Mouse (Mus musculus): ENCODE data around the gene Xcr1. TPM values are rescaled to one million over a fixed set of nuclear protein-coding genes. Genes with fewer than 3 reads are reported as not detected.

The Xcr1 gene
- polyA plus RNA-seq, 1 experiment from 2014 or later = 0.05 TPM

GRCm38 (mm10) chr9:123818601-123819000 is 43.2 kb downstream of the Xcr1 start:
- Histone ChIP-seq H3K27me3 (ENCODE audit: insufficient read depth, low read length) (no peaks in the 10 kb centered on the region), H3K27ac (no peak overlapping the region), H3K36me3 (ENCODE audit: insufficient read depth, low read length) (peaks cover 60% of the 10 kb centered on the region), H3K9ac (ENCODE audit: low read depth, low read length) (no peak overlapping the region), H3K4me3 (replicated peaks; ENCODE audit: low read depth, low read length) (no peak overlapping the region), H3K4me2 (ENCODE audit: low read length) (no peak overlapping the region), H3K9me3 (replicated peaks; ENCODE audit: low read length) (no peaks in the 10 kb centered on the region), H3K4me1 (replicated peaks; ENCODE audit: insufficient read depth, low read length) (no peaks in the 10 kb centered on the region)
- WGBS = 85% methylated on average over 2 of the region's 2 CpGs
- ATAC-seq (replicated peaks; ENCODE audit: low FRiP score, low read depth) (no peak), DNase-seq (ENCODE audit: low spot score) (no peak)
- TF ChIP-seq CTCF (IDR thresholded peaks at IDR 0.05; ENCODE audit: low read depth) = no peak

- Histone ChIP-seq H3K27ac (no peak overlapping the region), H3K9me3 (replicated peaks; ENCODE audit: low read length) (no peaks in the 10 kb centered on the region), H3K36me3 (ENCODE audit: insufficient read depth, low read length) (peaks cover 49% of the 10 kb centered on the region), H3K4me3 (replicated peaks; ENCODE audit: low read depth, low read length) (no peak overlapping the region), H3K27me3 (ENCODE audit: insufficient read depth, low read length) (no peaks in the 10 kb centered on the region), H3K4me1 (replicated peaks; ENCODE audit: insufficient read depth, low read length) (no peaks in the 10 kb centered on the region), H3K4me2 (ENCODE audit: low read length) (no peak overlapping the region), H3K9ac (ENCODE audit: low read depth, low read length) (no peak overlapping the region)
- DNase-seq (ENCODE audit: low spot score) (no peak), ATAC-seq (replicated peaks; ENCODE audit: low FRiP score, low read depth) (no peak)
- 94% methylated on average over 1 of the region's 1 CpGs for WGBS
- no peak for TF ChIP-seq CTCF (IDR thresholded peaks at IDR 0.05; ENCODE audit: low read depth)
Observed at GRCm38 (mm10) chr9:123815996-123816395, 45.8 kb downstream of the Xcr1 start.

GRCm38 (mm10) chr9:123815444-123815843 is 46.4 kb downstream of the Xcr1 start:
- DNase-seq (ENCODE audit: low spot score) = no peak
- WGBS = 88% methylated on average over 3 of the region's 3 CpGs
- Histone ChIP-seq H3K4me3 (replicated peaks; ENCODE audit: low read depth, low read length) (no peak overlapping the region), H3K4me2 (ENCODE audit: low read length) (no peak overlapping the region), H3K27me3 (ENCODE audit: insufficient read depth, low read length) (no peaks in the 10 kb centered on the region), H3K9me3 (replicated peaks; ENCODE audit: low read length) (no peaks in the 10 kb centered on the region), H3K9ac (ENCODE audit: low read depth, low read length) (no peak overlapping the region), H3K27ac (no peak overlapping the region), H3K4me1 (replicated peaks; ENCODE audit: insufficient read depth, low read length) (no peaks in the 10 kb centered on the region), H3K36me3 (ENCODE audit: insufficient read depth, low read length) (peaks cover 49% of the 10 kb centered on the region)
- ATAC-seq (replicated peaks; ENCODE audit: low FRiP score, low read depth) = no peak
- no peak for TF ChIP-seq CTCF (IDR thresholded peaks at IDR 0.05; ENCODE audit: low read depth)

- no peak overlapping the region for H3K27ac ChIP-seq
- H3K9ac ChIP-seq (ENCODE audit: low read depth, low read length) = no peak overlapping the region
- H3K4me2 ChIP-seq (ENCODE audit: low read length) = no peak overlapping the region
- 84% methylated on average over 4 of the region's 4 CpGs for WGBS
- no peaks in the 10 kb centered on the region for H3K4me1 ChIP-seq (replicated peaks; ENCODE audit: insufficient read depth, low read length)
- no peaks in the 10 kb centered on the region for H3K27me3 ChIP-seq (ENCODE audit: insufficient read depth, low read length)
- DNase-seq (ENCODE audit: low spot score) = no peak
- peaks cover 52% of the 10 kb centered on the region for H3K36me3 ChIP-seq (ENCODE audit: insufficient read depth, low read length)
- no peaks in the 10 kb centered on the region for H3K9me3 ChIP-seq (replicated peaks; ENCODE audit: low read length)
- ATAC-seq (replicated peaks; ENCODE audit: low FRiP score, low read depth) = no peak
- TF ChIP-seq CTCF (IDR thresholded peaks at IDR 0.05; ENCODE audit: low read depth) = no peak
- no peak overlapping the region for H3K4me3 ChIP-seq (replicated peaks; ENCODE audit: low read depth, low read length)
Observed at GRCm38 (mm10) chr9:123814821-123815220, 47.0 kb downstream of the Xcr1 start.

GRCm38 (mm10) chr9:123814326-123814725 is 47.5 kb downstream of the Xcr1 start:
- Histone ChIP-seq H3K4me1 (replicated peaks; ENCODE audit: insufficient read depth, low read length) (no peaks in the 10 kb centered on the region), H3K27ac (no peak overlapping the region), H3K4me3 (replicated peaks; ENCODE audit: low read depth, low read length) (no peak overlapping the region), H3K9me3 (replicated peaks; ENCODE audit: low read length) (no peaks in the 10 kb centered on the region), H3K36me3 (ENCODE audit: insufficient read depth, low read length) (peaks cover 52% of the 10 kb centered on the region), H3K27me3 (ENCODE audit: insufficient read depth, low read length) (no peaks in the 10 kb centered on the region), H3K9ac (ENCODE audit: low read depth, low read length) (no peak overlapping the region), H3K4me2 (ENCODE audit: low read length) (no peak overlapping the region)
- DNase-seq (ENCODE audit: low spot score) = no peak
- TF ChIP-seq CTCF (IDR thresholded peaks at IDR 0.05; ENCODE audit: low read depth) = no peak
- ATAC-seq (replicated peaks; ENCODE audit: low FRiP score, low read depth) = no peak
- 78% methylated on average over 2 of the region's 2 CpGs for WGBS

GRCm38 (mm10) chr9:123811831-123812230 is 50.0 kb downstream of the Xcr1 start:
- Histone ChIP-seq H3K27ac (no peak overlapping the region), H3K4me3 (replicated peaks; ENCODE audit: low read depth, low read length) (no peak overlapping the region), H3K27me3 (ENCODE audit: insufficient read depth, low read length) (no peaks in the 10 kb centered on the region), H3K4me1 (replicated peaks; ENCODE audit: insufficient read depth, low read length) (no peaks in the 10 kb centered on the region), H3K36me3 (ENCODE audit: insufficient read depth, low read length) (peaks cover 37% of the 10 kb centered on the region), H3K9me3 (replicated peaks; ENCODE audit: low read length) (no peaks in the 10 kb centered on the region), H3K9ac (ENCODE audit: low read depth, low read length) (no peak overlapping the region), H3K4me2 (ENCODE audit: low read length) (no peak overlapping the region)
- ATAC-seq (replicated peaks; ENCODE audit: low FRiP score, low read depth) (no peak), DNase-seq (ENCODE audit: low spot score) (no peak)
- no peak for TF ChIP-seq CTCF (IDR thresholded peaks at IDR 0.05; ENCODE audit: low read depth)
- 94% methylated on average over 3 of the region's 3 CpGs for WGBS

- Histone ChIP-seq H3K27ac (no peak overlapping the region), H3K27me3 (ENCODE audit: insufficient read depth, low read length) (no peaks in the 10 kb centered on the region), H3K4me2 (ENCODE audit: low read length) (no peak overlapping the region), H3K4me1 (replicated peaks; ENCODE audit: insufficient read depth, low read length) (no peaks in the 10 kb centered on the region), H3K9ac (ENCODE audit: low read depth, low read length) (no peak overlapping the region), H3K36me3 (ENCODE audit: insufficient read depth, low read length) (peaks cover 28% of the 10 kb centered on the region), H3K4me3 (replicated peaks; ENCODE audit: low read depth, low read length) (no peak overlapping the region), H3K9me3 (replicated peaks; ENCODE audit: low read length) (no peaks in the 10 kb centered on the region)
- WGBS = 70% methylated on average over 7 of the region's 7 CpGs
- no peak for ATAC-seq (replicated peaks; ENCODE audit: low FRiP score, low read depth)
- DNase-seq (ENCODE audit: low spot score) = no peak
- TF ChIP-seq CTCF (IDR thresholded peaks at IDR 0.05; ENCODE audit: low read depth) = no peak
Observed at GRCm38 (mm10) chr9:123808583-123808982, 53.2 kb downstream of the Xcr1 start.

All from kidney, postnatal 0 days (tissue).